Mouse (Mus musculus): Measurements from ENCODE around the gene Lhfpl2. TPM values are rescaled to one million over a fixed set of nuclear protein-coding genes. Genes with fewer than 3 reads are reported as not detected.
A peak's percentile ranks its signal among the peaks of the same experiment; 100 is the strongest.

Lhfpl2 gene
- polyA plus RNA-seq, 1 experiment, result 15.5 TPM

GRCm38 (mm10) chr13:94169325-94169916 is 111.8 kb downstream of the Lhfpl2 start:
- Histone ChIP-seq H3K4me3 (ENCODE audit: insufficient read depth, poor library complexity, severe bottlenecking) (no peak overlapping the region), H3K36me3 (ENCODE audit: control insufficient read depth, insufficient read depth) (peaks cover 2% of the 10 kb centered on the region), H3K79me3 (ENCODE audit: low read depth) (peaks cover 14% of the 10 kb centered on the region), H3ac (ENCODE audit: control insufficient read depth, insufficient read length, low read depth) (no peak overlapping the region), H3K27me3 (ENCODE audit: control insufficient read depth, insufficient read depth, insufficient read length) (no peaks in the 10 kb centered on the region), H3K79me2 (ENCODE audit: control insufficient read depth, insufficient read depth) (peaks cover 69% of the 10 kb centered on the region)
- TF ChIP-seq MAX (IDR thresholded peaks at IDR 0.05) (no peak), USF1 (IDR thresholded peaks at IDR 0.05; ENCODE audit: low read depth) (peak; percentile 27), CEBPB (IDR thresholded peaks at IDR 0.05; ENCODE audit: low read depth) (no peak), FOSL1 (IDR thresholded peaks at IDR 0.05; ENCODE audit: insufficient read depth, low read length, poor library complexity, severe bottlenecking) (no peak), MYOG (IDR thresholded peaks at IDR 0.05; ENCODE audit: control insufficient read depth, extremely low read depth, insufficient read length) (no peak), CTCF (IDR thresholded peaks at IDR 0.05; ENCODE audit: control insufficient read depth, insufficient read depth, insufficient read length) (no peak), MYOD1 (IDR thresholded peaks at IDR 0.05; ENCODE audit: control insufficient read depth, insufficient read length, low read depth) (peak; percentile 28)

- no peak overlapping the region for H3K4me3 ChIP-seq (ENCODE audit: insufficient read depth, poor library complexity, severe bottlenecking)
Measured at GRCm38 (mm10) chr13:94171612-94172011, 114.0 kb downstream of the Lhfpl2 start.

GRCm38 (mm10) chr13:94172533-94173310 is 115.1 kb downstream of the Lhfpl2 start:
- H3K79me2 ChIP-seq (ENCODE audit: control insufficient read depth, insufficient read depth), result peaks cover 60% of the 10 kb centered on the region
- H3K4me3 ChIP-seq (ENCODE audit: insufficient read depth, poor library complexity, severe bottlenecking), result no peak overlapping the region
- peaks cover 10% of the 10 kb centered on the region for H3K79me3 ChIP-seq (ENCODE audit: low read depth)
- H3ac ChIP-seq (ENCODE audit: control insufficient read depth, insufficient read length, low read depth), result no peak overlapping the region
- H3K27me3 ChIP-seq (ENCODE audit: control insufficient read depth, insufficient read depth, insufficient read length), result no peaks in the 10 kb centered on the region
- peaks cover 27% of the 10 kb centered on the region for H3K36me3 ChIP-seq (ENCODE audit: control insufficient read depth, insufficient read depth)
- TF ChIP-seq MAX (IDR thresholded peaks at IDR 0.05) (no peak), FOSL1 (IDR thresholded peaks at IDR 0.05; ENCODE audit: insufficient read depth, low read length, poor library complexity, severe bottlenecking) (no peak), MYOG (IDR thresholded peaks at IDR 0.05; ENCODE audit: control insufficient read depth, extremely low read depth, insufficient read length) (no peak), CEBPB (IDR thresholded peaks at IDR 0.05; ENCODE audit: low read depth) (no peak), CTCF (IDR thresholded peaks at IDR 0.05; ENCODE audit: control insufficient read depth, insufficient read depth, insufficient read length) (no peak), MYOD1 (IDR thresholded peaks at IDR 0.05; ENCODE audit: control insufficient read depth, insufficient read length, low read depth) (no peak), USF1 (IDR thresholded peaks at IDR 0.05; ENCODE audit: low read depth) (no peak)

More at GRCm38 (mm10) chr13:94171612-94172011, 114.0 kb downstream of the Lhfpl2 start:
- TF ChIP-seq MYOD1 (IDR thresholded peaks at IDR 0.05; ENCODE audit: control insufficient read depth, insufficient read length, low read depth) (no peak), CEBPB (IDR thresholded peaks at IDR 0.05; ENCODE audit: low read depth) (no peak), CTCF (IDR thresholded peaks at IDR 0.05; ENCODE audit: control insufficient read depth, insufficient read depth, insufficient read length) (no peak), FOSL1 (IDR thresholded peaks at IDR 0.05; ENCODE audit: insufficient read depth, low read length, poor library complexity, severe bottlenecking) (no peak), MAX (IDR thresholded peaks at IDR 0.05) (no peak), USF1 (IDR thresholded peaks at IDR 0.05; ENCODE audit: low read depth) (no peak), MYOG (IDR thresholded peaks at IDR 0.05; ENCODE audit: control insufficient read depth, extremely low read depth, insufficient read length) (no peak)
- H3K27me3 ChIP-seq (ENCODE audit: control insufficient read depth, insufficient read depth, insufficient read length), result no peaks in the 10 kb centered on the region
- H3ac ChIP-seq (ENCODE audit: control insufficient read depth, insufficient read length, low read depth), result no peak overlapping the region
- peaks cover 10% of the 10 kb centered on the region for H3K79me3 ChIP-seq (ENCODE audit: low read depth)
- H3K36me3 ChIP-seq (ENCODE audit: control insufficient read depth, insufficient read depth), result peaks cover 17% of the 10 kb centered on the region
- H3K79me2 ChIP-seq (ENCODE audit: control insufficient read depth, insufficient read depth), result peaks cover 54% of the 10 kb centered on the region

GRCm38 (mm10) chr13:94173633-94174576 is 116.3 kb downstream of the Lhfpl2 start:
- no peak overlapping the region for H3ac ChIP-seq (ENCODE audit: control insufficient read depth, insufficient read length, low read depth)
- TF ChIP-seq MYOG (IDR thresholded peaks at IDR 0.05; ENCODE audit: control insufficient read depth, extremely low read depth, insufficient read length) (no peak), MYOD1 (IDR thresholded peaks at IDR 0.05; ENCODE audit: control insufficient read depth, insufficient read length, low read depth) (no peak), CTCF (IDR thresholded peaks at IDR 0.05; ENCODE audit: control insufficient read depth, insufficient read depth, insufficient read length) (no peak), CEBPB (IDR thresholded peaks at IDR 0.05; ENCODE audit: low read depth) (no peak), MAX (IDR thresholded peaks at IDR 0.05) (no peak), FOSL1 (IDR thresholded peaks at IDR 0.05; ENCODE audit: insufficient read depth, low read length, poor library complexity, severe bottlenecking) (no peak), USF1 (IDR thresholded peaks at IDR 0.05; ENCODE audit: low read depth) (no peak)
- H3K27me3 ChIP-seq (ENCODE audit: control insufficient read depth, insufficient read depth, insufficient read length), result no peaks in the 10 kb centered on the region
- H3K36me3 ChIP-seq (ENCODE audit: control insufficient read depth, insufficient read depth), result peaks cover 29% of the 10 kb centered on the region
- H3K79me3 ChIP-seq (ENCODE audit: low read depth), result peaks cover 10% of the 10 kb centered on the region
- peaks cover 65% of the 10 kb centered on the region for H3K79me2 ChIP-seq (ENCODE audit: control insufficient read depth, insufficient read depth)
- no peak overlapping the region for H3K4me3 ChIP-seq (ENCODE audit: insufficient read depth, poor library complexity, severe bottlenecking)
